Mouse (Mus musculus): ENCODE measurements around the gene Zfp429. TPM values are rescaled to one million over a fixed set of nuclear protein-coding genes. Genes with fewer than 3 reads are reported as not detected.

Zfp429 gene
- total RNA-seq, 2 experiments from 2014 or later: 2.4 to 5.1 TPM

Other genes starting within 250 kb of the Zfp429 start
- 1 to 10 TPM; 6.8 to 7.3 TPM for gene Rsl1, start 226.6 kb downstream of the Zfp429 start, total RNA-seq (2021)
- 1 to 10 TPM; 2.8 to 3.2 TPM for gene Zfp455, start 205.3 kb downstream of the Zfp429 start, total RNA-seq (2021)
- 10 to 100 TPM; 19.0 to 24.1 TPM for gene Zfp458, start 121.4 kb downstream of the Zfp429 start, total RNA-seq (2021)
- gene Zfp457, start 93.3 kb downstream of the Zfp429 start, total RNA-seq (2021): 1 to 10 TPM; 4.6 to 6.0 TPM
- 1 to 10 TPM; 3.1 to 3.2 TPM for gene Zfp595, start 67.2 kb downstream of the Zfp429 start, total RNA-seq (2021)
- gene Gm28044, start 39.3 kb downstream of the Zfp429 start, total RNA-seq (2021): under 1 TPM in 1 of 2 experiments, not detected in 1; 0.57 TPM
- 1 to 10 TPM; 1.0 to 1.1 TPM for gene Zfp953, start 39.2 kb downstream of the Zfp429 start, total RNA-seq (2021)
- not detected for gene Gm28041, start 24.1 kb downstream of the Zfp429 start, total RNA-seq (2021)
- gene Zfp456, start 24.0 kb downstream of the Zfp429 start, total RNA-seq (2021): under 1 TPM; 0.71 to 0.80 TPM
- gene Zfp459, start 21.6 kb upstream of the Zfp429 start, total RNA-seq (2021): 1 to 10 TPM; 3.0 to 4.7 TPM
- 10 to 100 TPM; 14.6 to 16.0 TPM for gene Zfp874a, start 51.8 kb upstream of the Zfp429 start, total RNA-seq (2021)
- 10 to 100 TPM; 16.6 to 19.8 TPM for gene Zfp874b, start 84.4 kb upstream of the Zfp429 start, total RNA-seq (2021)
- gene Zfp58, start 100.7 kb upstream of the Zfp429 start, total RNA-seq (2021): 1 to 10 TPM; 8.0 to 8.1 TPM
- under 1 TPM in 1 of 2 experiments, not detected in 1; 0.49 TPM for gene Gm26965, start 126.3 kb upstream of the Zfp429 start, total RNA-seq (2021)
- 10 to 100 TPM; 21.7 to 22.8 TPM for gene Zfp87, start 126.4 kb upstream of the Zfp429 start, total RNA-seq (2021)
- gene Zfp748, start 154.0 kb upstream of the Zfp429 start, total RNA-seq (2021): 10 to 100 TPM in 1 of 2 experiments, 1 to 10 TPM in 1; 9.7 to 11.4 TPM
- 1 to 10 TPM; 8.6 to 8.7 TPM for gene Zfp729b, start 209.9 kb upstream of the Zfp429 start, total RNA-seq (2021)
- 1 to 10 TPM; 1.3 to 2.6 TPM for gene Gm49345, start 237.9 kb upstream of the Zfp429 start, total RNA-seq (2021)
- gene Zfp729a, start 238.0 kb upstream of the Zfp429 start, total RNA-seq (2021): 1 to 10 TPM; 8.4 to 9.7 TPM